Mouse (Mus musculus): ENCODE measurements around the gene Ttll5.
A peak's percentile ranks its signal among the peaks of the same experiment; 100 is the strongest.

Ttll5 gene

GRCm38 (mm10) chr12:85848164-85848958 is 23.9 kb downstream of the Ttll5 start:
- DNase-seq: no peak

- DNase-seq: no peak
These were observed 26.2 kb downstream of the Ttll5 start for GRCm38 (mm10) chr12:85850661-85851060.

GRCm38 (mm10) chr12:85853836-85854235 is 29.4 kb downstream of the Ttll5 start:
- no peak for DNase-seq

GRCm38 (mm10) chr12:85854271-85854670 is 29.8 kb downstream of the Ttll5 start:
- DNase-seq: no peak

- DNase-seq: no peak
These were observed 32.8 kb downstream of the Ttll5 start for GRCm38 (mm10) chr12:85857300-85857699.

- no peak for DNase-seq
These were observed 34.7 kb downstream of the Ttll5 start for GRCm38 (mm10) chr12:85859111-85859510.

GRCm38 (mm10) chr12:85859511-85860189 is 35.2 kb downstream of the Ttll5 start:
- peak; percentile 45 for DNase-seq

- DNase-seq: peak; percentile 56
These were observed 38.1 kb downstream of the Ttll5 start for GRCm38 (mm10) chr12:85862514-85862913.

- DNase-seq: no peak
These were observed 41.1 kb downstream of the Ttll5 start for GRCm38 (mm10) chr12:85865526-85865925.

- no peak for DNase-seq
These were observed 42.2 kb downstream of the Ttll5 start for GRCm38 (mm10) chr12:85866624-85867023.

GRCm38 (mm10) chr12:85867125-85867524 is 42.7 kb downstream of the Ttll5 start:
- DNase-seq: no peak

- DNase-seq: peak; percentile 88
These were observed 45.0 kb downstream of the Ttll5 start for GRCm38 (mm10) chr12:85869423-85869822.

- DNase-seq: no peak
These were observed 55.3 kb downstream of the Ttll5 start for GRCm38 (mm10) chr12:85879631-85880314.

- DNase-seq: no peak
These were observed 60.6 kb downstream of the Ttll5 start for GRCm38 (mm10) chr12:85885024-85885423.

- no peak for DNase-seq
These were observed 65.6 kb downstream of the Ttll5 start for GRCm38 (mm10) chr12:85890054-85890453.

- DNase-seq: no peak
These were observed 79.5 kb downstream of the Ttll5 start for GRCm38 (mm10) chr12:85903986-85904385.

GRCm38 (mm10) chr12:85905666-85906065 is 81.2 kb downstream of the Ttll5 start:
- DNase-seq: no peak

- DNase-seq: no peak
These were observed 83.4 kb downstream of the Ttll5 start for GRCm38 (mm10) chr12:85907896-85908295.

- no peak for DNase-seq
These were observed 86.4 kb downstream of the Ttll5 start for GRCm38 (mm10) chr12:85910811-85911210.

GRCm38 (mm10) chr12:85912712-85913504 is 88.4 kb downstream of the Ttll5 start:
- DNase-seq: no peak

GRCm38 (mm10) chr12:85926897-85927296 is 102.4 kb downstream of the Ttll5 start:
- DNase-seq: no peak

- no peak for DNase-seq
These were observed 104.1 kb downstream of the Ttll5 start for GRCm38 (mm10) chr12:85928513-85928912.

GRCm38 (mm10) chr12:85929711-85930110 is 105.3 kb downstream of the Ttll5 start:
- DNase-seq: no peak
